Mouse (Mus musculus): ENCODE measurements around the gene Smtn. TPM values are rescaled to one million over a fixed set of nuclear protein-coding genes. Genes with fewer than 3 reads are reported as not detected.
A peak's percentile ranks its signal among the peaks of the same experiment; 100 is the strongest.

Gene Smtn
- polyA plus RNA-seq, 1 experiment: 80.7 TPM

DNA sequence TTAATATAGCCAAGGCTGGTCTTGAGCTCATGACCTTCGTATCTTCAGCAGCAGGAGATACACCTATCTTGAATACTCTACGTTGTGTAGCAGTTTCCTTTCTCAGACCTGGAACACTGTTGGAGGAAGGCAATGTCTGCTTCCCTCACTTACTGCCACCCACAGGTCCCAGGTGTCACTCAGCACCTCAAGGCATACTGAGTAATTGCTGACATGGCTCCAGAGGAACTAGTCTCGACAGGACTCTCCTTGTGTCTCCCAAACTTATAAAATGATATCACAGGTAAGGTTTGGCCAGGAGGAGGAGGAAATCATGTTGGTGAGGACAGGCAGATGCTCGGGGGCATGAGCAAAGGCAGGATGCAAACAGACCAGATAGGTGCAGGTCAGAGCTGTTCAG lies 14.6 kb upstream of the Smtn start:
- TF ChIP-seq POLR2A (IDR thresholded peaks at IDR 0.05; ENCODE audit: insufficient read depth, low read length) (no peak), EP300 (IDR thresholded peaks at IDR 0.05; ENCODE audit: insufficient read depth, low read depth, low read length) (no peak), CTCF (IDR thresholded peaks at IDR 0.05; ENCODE audit: low read depth, low read length) (no peak)
- no peaks in the 10 kb centered on the region for H3K4me1 ChIP-seq (ENCODE audit: control insufficient read depth, insufficient read depth, low read length)
- no peaks in the 10 kb centered on the region for H3K9me3 ChIP-seq (replicated peaks; ENCODE audit: control insufficient read depth, insufficient read depth, low read length, poor library complexity, severe bottlenecking)
- no peak overlapping the region for H3K4me3 ChIP-seq (ENCODE audit: low read depth, low read length)
- H3K9ac ChIP-seq (ENCODE audit: low read depth, poor library complexity, severe bottlenecking): no peak overlapping the region
- H3K27me3 ChIP-seq (ENCODE audit: control insufficient read depth, insufficient read depth, low read length, poor library complexity, severe bottlenecking): no peaks in the 10 kb centered on the region
- no peaks in the 10 kb centered on the region for H3K36me3 ChIP-seq (ENCODE audit: control insufficient read depth, insufficient read depth, low read length, poor library complexity, severe bottlenecking)
- H3K27ac ChIP-seq (ENCODE audit: insufficient read depth, low read length): no peak overlapping the region

DNA sequence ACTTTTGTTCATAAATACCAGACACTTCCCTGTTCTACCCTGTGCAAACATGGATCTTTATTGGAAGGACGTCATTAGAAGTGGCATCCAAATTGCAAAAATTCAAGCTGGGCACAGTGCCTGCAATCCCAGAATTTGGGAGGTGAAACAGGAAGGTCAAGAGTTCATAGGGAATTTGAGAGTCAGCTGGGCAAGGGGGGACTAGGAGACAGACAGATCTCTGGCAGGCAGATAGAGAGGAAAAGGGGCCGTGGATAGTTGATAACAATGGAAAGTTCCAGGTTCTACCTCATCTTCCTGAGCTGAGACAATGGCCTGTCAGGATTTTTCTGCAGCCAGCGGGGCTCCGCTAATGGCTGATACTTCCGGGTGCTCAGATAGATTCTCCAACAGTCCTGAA lies 9.4 kb upstream of the Smtn start:
- Histone ChIP-seq H3K4me3 (ENCODE audit: low read depth, low read length) (no peak overlapping the region), H3K36me3 (ENCODE audit: control insufficient read depth, insufficient read depth, low read length, poor library complexity, severe bottlenecking) (no peaks in the 10 kb centered on the region), H3K4me1 (ENCODE audit: control insufficient read depth, insufficient read depth, low read length) (peaks cover 8% of the 10 kb centered on the region), H3K9me3 (replicated peaks; ENCODE audit: control insufficient read depth, insufficient read depth, low read length, poor library complexity, severe bottlenecking) (no peaks in the 10 kb centered on the region), H3K27ac (ENCODE audit: insufficient read depth, low read length) (peak overlapping the region; percentile 96), H3K27me3 (ENCODE audit: control insufficient read depth, insufficient read depth, low read length, poor library complexity, severe bottlenecking) (no peaks in the 10 kb centered on the region), H3K9ac (ENCODE audit: low read depth, poor library complexity, severe bottlenecking) (no peak overlapping the region)
- TF ChIP-seq POLR2A (IDR thresholded peaks at IDR 0.05; ENCODE audit: insufficient read depth, low read length) (no peak), CTCF (IDR thresholded peaks at IDR 0.05; ENCODE audit: low read depth, low read length) (no peak), EP300 (IDR thresholded peaks at IDR 0.05; ENCODE audit: insufficient read depth, low read depth, low read length) (no peak)

DNA sequence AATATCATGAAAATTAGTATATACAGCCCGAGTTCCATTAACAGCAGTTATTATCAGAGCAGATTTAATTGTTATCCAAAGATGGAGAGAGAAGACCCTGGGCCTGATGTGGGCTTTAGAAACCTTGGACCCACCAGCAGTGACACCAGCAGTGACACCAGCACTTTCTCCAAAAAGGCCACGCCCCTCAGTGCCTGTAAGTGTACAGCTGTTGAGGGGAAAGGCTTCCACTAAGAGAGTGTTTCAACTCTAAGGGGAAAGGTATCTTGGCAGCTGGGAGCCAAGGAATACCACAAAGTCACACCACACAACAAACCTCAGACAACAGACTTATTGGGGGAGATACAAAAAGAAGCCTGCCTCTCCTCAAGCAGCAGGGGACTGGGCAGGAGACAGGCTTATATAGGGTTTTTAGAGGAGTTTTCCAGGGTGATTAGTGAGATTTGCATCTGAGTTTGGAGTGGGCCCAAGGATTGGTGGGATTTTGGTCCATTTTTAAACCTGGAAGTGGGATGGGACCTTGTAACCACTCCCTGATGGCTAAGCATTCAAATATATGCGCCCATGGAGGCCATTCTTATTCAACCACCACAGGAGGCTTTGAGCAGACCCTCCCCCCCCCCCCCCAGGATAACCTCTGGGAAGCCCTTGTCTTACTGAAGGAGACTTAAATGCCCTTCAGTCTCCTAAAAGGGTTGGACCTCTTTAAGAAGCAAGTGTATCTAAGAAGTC lies 8.3 kb upstream of the Smtn start:
- Histone ChIP-seq H3K4me3 (ENCODE audit: low read depth, low read length) (no peak overlapping the region), H3K36me3 (ENCODE audit: control insufficient read depth, insufficient read depth, low read length, poor library complexity, severe bottlenecking) (no peaks in the 10 kb centered on the region), H3K27me3 (ENCODE audit: control insufficient read depth, insufficient read depth, low read length, poor library complexity, severe bottlenecking) (no peaks in the 10 kb centered on the region), H3K27ac (ENCODE audit: insufficient read depth, low read length) (peak overlapping the region; percentile 96), H3K4me1 (ENCODE audit: control insufficient read depth, insufficient read depth, low read length) (peaks cover 8% of the 10 kb centered on the region), H3K9ac (ENCODE audit: low read depth, poor library complexity, severe bottlenecking) (no peak overlapping the region), H3K9me3 (replicated peaks; ENCODE audit: control insufficient read depth, insufficient read depth, low read length, poor library complexity, severe bottlenecking) (peaks cover 3% of the 10 kb centered on the region; the same call in 1 of the 2 replicates)
- TF ChIP-seq POLR2A (IDR thresholded peaks at IDR 0.05; ENCODE audit: insufficient read depth, low read length) (no peak), CTCF (IDR thresholded peaks at IDR 0.05; ENCODE audit: low read depth, low read length) (no peak), EP300 (IDR thresholded peaks at IDR 0.05; ENCODE audit: insufficient read depth, low read depth, low read length) (no peak)

DNA sequence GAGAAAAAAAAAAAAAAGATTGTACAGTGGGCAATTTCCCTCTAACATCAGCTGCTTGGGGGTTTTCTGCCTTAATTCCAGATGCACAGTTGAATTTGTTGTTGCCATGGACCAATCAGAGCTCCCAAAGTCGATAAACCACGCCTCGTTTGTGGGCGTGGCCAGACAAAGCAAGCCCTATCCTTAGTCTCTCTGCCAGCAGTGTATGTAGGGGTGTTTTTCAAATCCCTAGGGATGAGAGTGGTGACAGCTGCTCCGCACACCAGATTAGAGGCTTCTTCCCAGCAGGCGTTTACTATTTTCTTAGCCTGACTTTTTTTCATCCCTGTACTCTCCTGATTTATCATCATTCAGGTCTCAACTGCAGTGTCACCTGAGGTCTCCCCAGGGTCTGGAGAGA lies 7.6 kb upstream of the Smtn start:
- TF ChIP-seq POLR2A (IDR thresholded peaks at IDR 0.05; ENCODE audit: insufficient read depth, low read length) (no peak), CTCF (IDR thresholded peaks at IDR 0.05; ENCODE audit: low read depth, low read length) (no peak), EP300 (IDR thresholded peaks at IDR 0.05; ENCODE audit: insufficient read depth, low read depth, low read length) (no peak)
- no peaks in the 10 kb centered on the region for H3K27me3 ChIP-seq (ENCODE audit: control insufficient read depth, insufficient read depth, low read length, poor library complexity, severe bottlenecking)
- no peaks in the 10 kb centered on the region for H3K36me3 ChIP-seq (ENCODE audit: control insufficient read depth, insufficient read depth, low read length, poor library complexity, severe bottlenecking)
- peak overlapping the region; percentile 96 for H3K27ac ChIP-seq (ENCODE audit: insufficient read depth, low read length)
- H3K9me3 ChIP-seq (replicated peaks; ENCODE audit: control insufficient read depth, insufficient read depth, low read length, poor library complexity, severe bottlenecking): peaks cover 3% of the 10 kb centered on the region; the same call in 1 of the 2 replicates
- no peak overlapping the region for H3K9ac ChIP-seq (ENCODE audit: low read depth, poor library complexity, severe bottlenecking)
- H3K4me3 ChIP-seq (ENCODE audit: low read depth, low read length): no peak overlapping the region
- peaks cover 8% of the 10 kb centered on the region for H3K4me1 ChIP-seq (ENCODE audit: control insufficient read depth, insufficient read depth, low read length)

DNA sequence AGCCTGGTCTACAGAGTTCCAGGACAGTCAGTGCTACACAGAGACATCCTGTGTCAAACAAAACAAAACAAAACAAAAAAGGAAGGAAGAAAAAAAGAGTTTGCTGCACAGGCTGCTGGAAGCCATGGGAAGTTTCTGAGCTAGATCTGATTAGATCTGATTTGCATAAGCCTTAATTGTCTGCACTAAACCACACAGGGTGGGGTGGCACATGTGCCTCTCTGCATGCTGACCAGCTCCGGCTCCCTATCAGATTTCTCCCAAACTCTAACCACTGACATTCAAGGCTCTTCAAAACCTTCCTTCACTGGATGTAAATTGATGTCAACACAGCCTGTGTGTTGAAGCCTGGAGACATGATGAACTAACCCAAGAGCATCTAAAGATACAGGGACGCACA lies 6.6 kb upstream of the Smtn start:
- H3K36me3 ChIP-seq (ENCODE audit: control insufficient read depth, insufficient read depth, low read length, poor library complexity, severe bottlenecking): no peaks in the 10 kb centered on the region
- H3K4me3 ChIP-seq (ENCODE audit: low read depth, low read length): no peak overlapping the region
- H3K9me3 ChIP-seq (replicated peaks; ENCODE audit: control insufficient read depth, insufficient read depth, low read length, poor library complexity, severe bottlenecking): peaks cover 3% of the 10 kb centered on the region; the same call in 1 of the 2 replicates
- no peak for TF ChIP-seq POLR2A (IDR thresholded peaks at IDR 0.05; ENCODE audit: insufficient read depth, low read length)
- TF ChIP-seq EP300 (IDR thresholded peaks at IDR 0.05; ENCODE audit: insufficient read depth, low read depth, low read length): no peak
- TF ChIP-seq CTCF (IDR thresholded peaks at IDR 0.05; ENCODE audit: low read depth, low read length): no peak
- H3K27me3 ChIP-seq (ENCODE audit: control insufficient read depth, insufficient read depth, low read length, poor library complexity, severe bottlenecking): no peaks in the 10 kb centered on the region
- H3K27ac ChIP-seq (ENCODE audit: insufficient read depth, low read length): no peak overlapping the region
- no peak overlapping the region for H3K9ac ChIP-seq (ENCODE audit: low read depth, poor library complexity, severe bottlenecking)
- H3K4me1 ChIP-seq (ENCODE audit: control insufficient read depth, insufficient read depth, low read length): peaks cover 8% of the 10 kb centered on the region

DNA sequence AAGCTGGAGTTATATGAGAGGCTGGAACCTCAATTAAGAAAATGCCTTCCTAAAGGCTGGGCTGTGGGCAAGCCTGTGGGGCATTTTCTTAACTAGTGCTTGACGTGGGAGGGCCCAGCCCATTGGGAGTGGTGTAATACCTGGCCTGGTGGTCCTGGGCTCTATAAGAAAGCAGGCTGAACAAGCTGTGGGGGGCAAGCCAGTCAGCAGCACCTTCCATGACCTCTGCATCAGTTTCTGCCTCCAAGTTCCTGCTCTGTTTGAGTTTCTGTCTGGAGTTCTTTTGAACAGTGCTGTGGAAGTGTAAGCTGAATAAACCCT lies 5.8 kb upstream of the Smtn start:
- peaks cover 15% of the 10 kb centered on the region for H3K4me1 ChIP-seq (ENCODE audit: control insufficient read depth, insufficient read depth, low read length)
- peak overlapping the region; percentile 41 for H3K27ac ChIP-seq (ENCODE audit: insufficient read depth, low read length)
- TF ChIP-seq POLR2A (IDR thresholded peaks at IDR 0.05; ENCODE audit: insufficient read depth, low read length): no peak
- no peak for TF ChIP-seq EP300 (IDR thresholded peaks at IDR 0.05; ENCODE audit: insufficient read depth, low read depth, low read length)
- TF ChIP-seq CTCF (IDR thresholded peaks at IDR 0.05; ENCODE audit: low read depth, low read length): no peak
- H3K4me3 ChIP-seq (ENCODE audit: low read depth, low read length): no peak overlapping the region
- H3K27me3 ChIP-seq (ENCODE audit: control insufficient read depth, insufficient read depth, low read length, poor library complexity, severe bottlenecking): no peaks in the 10 kb centered on the region
- no peaks in the 10 kb centered on the region for H3K36me3 ChIP-seq (ENCODE audit: control insufficient read depth, insufficient read depth, low read length, poor library complexity, severe bottlenecking)
- no peak overlapping the region for H3K9ac ChIP-seq (ENCODE audit: low read depth, poor library complexity, severe bottlenecking)
- H3K9me3 ChIP-seq (replicated peaks; ENCODE audit: control insufficient read depth, insufficient read depth, low read length, poor library complexity, severe bottlenecking): peaks cover 3% of the 10 kb centered on the region; the same call in 1 of the 2 replicates

Data from ES-Bruce4 (cell line).